Mouse (Mus musculus): Measurements from ENCODE around the gene Nsfl1c. TPM values are rescaled to one million over a fixed set of nuclear protein-coding genes. Genes with fewer than 3 reads are reported as not detected.
"Not testable (repeated sequence)": the region's sequence is repeated elsewhere in the genome, so short reads cannot be mapped to it uniquely, and the experiment has no call there.

The Nsfl1c gene
- total RNA-seq (2022): 100 to 1,000 TPM; 145 to 167 (median 156) TPM

DNA sequence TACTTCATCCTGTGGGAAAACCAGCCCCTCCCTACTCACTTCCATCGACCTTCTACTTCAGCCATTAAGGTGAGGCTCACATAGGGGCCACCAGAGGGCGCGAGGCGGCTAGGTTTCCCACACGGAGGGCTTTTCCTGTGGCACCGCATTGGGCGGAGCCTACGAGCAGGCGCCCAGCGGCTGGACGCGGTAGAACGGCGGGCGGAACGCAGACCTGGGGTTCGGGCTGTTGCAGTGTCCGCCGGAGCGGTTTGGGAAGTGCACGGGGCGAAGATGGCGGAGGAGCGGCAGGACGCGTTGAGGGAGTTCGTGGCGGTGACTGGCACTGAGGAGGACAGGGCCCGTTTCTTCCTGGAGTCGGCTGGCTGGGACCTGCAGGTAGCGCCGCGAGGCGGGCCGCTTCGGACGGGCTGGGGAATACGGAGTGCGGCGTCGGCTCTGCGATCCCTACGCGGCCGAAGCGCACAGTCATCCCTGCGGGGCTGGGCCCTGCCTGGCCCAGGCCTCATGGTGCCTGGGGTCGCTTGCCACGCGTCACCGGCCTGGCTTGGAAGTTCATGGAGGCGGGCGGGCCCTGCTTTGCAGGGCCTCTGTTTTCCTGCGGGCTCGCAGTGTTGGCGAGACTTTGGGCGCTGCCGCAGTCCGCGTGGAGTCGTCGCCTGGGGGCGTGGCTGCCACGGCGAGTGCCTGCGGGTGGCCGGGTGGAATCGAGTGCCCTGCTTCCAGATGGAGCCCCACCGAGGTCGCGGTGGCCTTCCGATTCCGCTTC, at the start of gene Nsfl1c:
Nsfl1c (plus strand) TSS at position 148 of the 769 bp plus-strand sequence.
- peak; percentile 87 to 95 for DNase-seq (ENCODE audit: low spot score in 2 of 2)

DNA sequence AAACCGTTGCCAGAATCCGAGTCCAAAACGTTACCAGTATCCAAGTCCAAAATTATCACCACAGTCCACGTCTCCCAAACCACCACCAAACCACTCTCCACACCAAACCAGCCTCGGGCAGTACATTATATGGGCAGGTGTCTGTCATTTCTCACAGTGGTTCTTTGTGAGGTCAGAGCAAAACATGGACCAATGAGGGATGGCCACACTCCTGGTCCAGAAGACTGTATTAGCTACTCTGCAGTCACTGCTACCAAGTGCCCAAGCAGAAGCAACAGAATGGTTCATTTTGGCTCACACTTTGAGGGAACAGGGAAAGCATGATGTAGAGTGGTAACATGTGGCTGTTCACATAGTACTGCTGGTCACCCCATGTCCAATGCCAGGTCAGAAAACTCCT, 17.9 kb upstream of the Nsfl1c start, which contains the start of gene 4921509C19Rik:
4921509C19Rik (minus strand) TSS at position 101 of the 400 bp plus-strand sequence.
- not testable (repeated sequence) for DNase-seq (ENCODE audit: low spot score in 2 of 2)

DNA sequence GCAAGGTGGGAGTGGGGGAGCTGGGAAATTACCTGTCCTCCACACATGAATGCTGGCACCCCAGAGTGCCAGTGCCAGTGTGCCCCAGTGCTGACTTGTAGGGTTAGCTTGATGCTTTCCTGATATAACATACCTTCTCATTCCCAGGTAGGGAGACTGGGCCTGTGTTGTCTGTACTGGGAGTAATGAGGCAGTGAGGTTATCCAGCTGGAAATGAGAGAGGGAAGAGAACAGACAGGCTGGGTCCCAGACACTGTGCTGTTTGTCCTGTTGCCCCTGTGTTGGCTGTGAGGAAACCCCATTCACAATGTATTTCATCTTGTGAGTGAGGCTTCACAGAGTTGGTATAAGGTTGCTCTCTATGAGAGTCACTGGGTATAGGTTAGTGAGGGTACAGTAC, 7.5 kb upstream of the Nsfl1c start:
- DNase-seq (ENCODE audit: low spot score in 2 of 2): no peak

DNA sequence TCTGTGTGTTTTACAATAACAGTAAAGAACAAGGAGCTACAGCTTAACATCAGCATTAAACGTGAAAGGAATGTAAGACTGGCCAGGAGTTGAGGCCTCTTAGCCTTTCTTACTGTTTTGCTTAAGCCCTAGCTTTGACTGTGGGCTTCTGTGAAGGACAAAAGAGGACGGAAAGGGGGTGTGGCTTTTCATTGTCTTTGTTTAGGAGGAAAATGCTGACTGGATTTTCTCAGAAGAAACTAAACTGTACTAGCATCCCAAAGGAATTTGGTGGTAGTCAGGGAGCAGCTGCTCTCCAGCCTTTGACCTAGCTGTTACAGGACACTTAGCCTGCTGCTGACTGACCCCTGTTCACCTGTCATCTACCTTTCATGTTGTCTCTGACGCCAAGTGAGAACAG, 4.4 kb downstream of the Nsfl1c start:
- DNase-seq (ENCODE audit: low spot score in 2 of 2): no peak

DNA sequence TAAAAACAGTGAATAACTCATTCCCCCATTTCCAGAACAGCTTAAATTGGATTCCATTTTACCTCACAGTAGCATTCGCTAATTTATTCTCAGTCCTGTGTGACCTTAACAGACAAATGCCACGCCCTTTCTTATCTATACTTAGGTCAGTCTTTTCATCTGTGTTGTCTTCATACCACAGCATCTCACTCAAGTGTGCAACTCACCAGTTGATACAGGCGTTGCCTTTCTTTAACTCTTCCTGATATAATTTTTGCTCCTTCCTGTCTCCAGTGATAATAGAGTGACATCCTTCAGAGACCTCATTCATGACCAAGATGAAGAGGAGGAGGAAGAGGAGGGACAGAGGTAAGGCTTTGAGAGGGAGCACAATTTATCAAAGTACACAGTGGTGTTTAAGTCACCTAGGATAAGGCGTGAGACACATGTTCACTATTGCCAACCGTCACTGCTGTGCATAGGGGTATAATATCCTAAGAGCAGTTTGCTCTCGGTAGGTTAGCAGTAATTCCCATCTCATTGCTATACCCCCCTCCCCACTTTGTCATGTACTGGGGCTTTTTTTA, 6.5 kb downstream of the Nsfl1c start:
- no peak for DNase-seq (ENCODE audit: low spot score in 2 of 2)

DNA sequence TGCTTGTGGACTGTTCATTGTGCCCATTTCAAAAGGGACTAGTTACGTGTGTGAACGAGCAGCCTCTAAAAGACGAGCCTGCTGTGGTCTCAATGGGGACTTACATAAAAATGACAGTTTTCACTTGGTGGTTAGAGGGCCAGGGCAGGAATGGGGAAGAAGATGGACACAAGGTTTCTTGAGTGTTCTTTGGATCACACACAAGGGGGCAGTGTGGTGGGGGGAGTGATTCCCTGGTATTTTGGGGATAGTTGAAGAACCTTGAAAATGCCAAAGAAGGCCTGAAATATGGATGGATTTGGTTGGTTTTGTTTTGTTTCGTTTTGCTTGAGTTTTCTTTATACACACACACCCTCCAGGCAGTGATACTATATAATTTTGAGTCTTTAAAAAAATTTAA, 10.2 kb downstream of the Nsfl1c start:
- DNase-seq (ENCODE audit: low spot score in 2 of 2): no peak

DNA sequence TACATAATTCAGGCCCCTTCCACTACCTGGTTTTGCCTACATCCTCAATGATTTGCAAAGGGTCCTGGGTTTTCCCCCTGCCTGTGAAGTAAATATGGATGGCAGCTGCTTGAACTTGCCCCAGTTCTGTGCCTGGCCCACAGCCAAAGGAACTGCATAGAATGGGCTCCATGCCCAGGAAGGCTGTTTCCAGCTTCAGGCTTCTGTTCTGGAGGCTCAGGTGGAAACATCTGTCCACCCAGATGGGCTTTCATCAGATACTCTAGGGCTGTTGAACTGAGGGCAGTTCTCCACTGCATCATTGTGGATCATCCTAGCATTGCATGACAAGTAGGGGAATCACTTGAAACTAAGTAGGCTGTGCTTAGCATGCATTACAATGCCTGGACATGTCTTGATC, 18.2 kb downstream of the Nsfl1c start:
- peak in 1 of 2 experiments; percentile 51 for DNase-seq (ENCODE audit: low spot score in 2 of 2)

DNA sequence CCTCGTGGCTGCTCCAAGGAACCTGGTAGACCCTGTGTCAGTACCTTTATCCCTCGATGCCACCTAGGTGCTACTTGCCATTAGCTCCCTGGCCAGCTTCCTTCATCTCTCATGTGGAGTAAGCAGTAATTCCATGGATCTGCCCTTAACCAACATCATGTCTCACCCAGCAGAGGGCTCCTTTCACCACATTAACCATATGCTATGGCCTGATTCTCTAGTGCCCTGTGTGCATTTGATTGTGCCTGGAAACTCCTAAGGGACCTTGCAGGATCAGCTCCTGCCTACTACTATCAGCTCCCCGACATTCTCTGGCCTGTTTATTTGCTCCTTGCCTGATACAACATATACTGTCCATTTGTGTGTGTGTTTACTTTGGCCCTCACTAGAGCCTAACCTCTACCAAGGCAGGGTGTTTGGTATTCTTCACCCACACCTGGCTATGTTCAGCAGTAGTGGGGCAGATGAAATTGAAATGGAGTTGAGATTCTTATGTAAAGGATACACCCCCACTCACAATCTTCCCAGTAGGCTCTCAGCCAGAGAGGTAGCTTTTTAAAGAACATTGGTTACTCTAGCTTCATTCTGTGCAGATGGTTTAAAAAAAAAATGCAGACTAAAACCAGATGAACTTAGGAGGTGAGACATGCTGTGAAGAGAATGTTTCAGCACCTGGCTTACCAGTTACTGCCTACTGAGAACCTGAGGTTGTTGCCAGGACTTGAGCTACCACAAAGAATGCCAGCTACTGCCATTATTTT, 19.7 kb downstream of the Nsfl1c start:
- DNase-seq (ENCODE audit: low spot score in 2 of 2): peak; percentile 28 to 68

DNA sequence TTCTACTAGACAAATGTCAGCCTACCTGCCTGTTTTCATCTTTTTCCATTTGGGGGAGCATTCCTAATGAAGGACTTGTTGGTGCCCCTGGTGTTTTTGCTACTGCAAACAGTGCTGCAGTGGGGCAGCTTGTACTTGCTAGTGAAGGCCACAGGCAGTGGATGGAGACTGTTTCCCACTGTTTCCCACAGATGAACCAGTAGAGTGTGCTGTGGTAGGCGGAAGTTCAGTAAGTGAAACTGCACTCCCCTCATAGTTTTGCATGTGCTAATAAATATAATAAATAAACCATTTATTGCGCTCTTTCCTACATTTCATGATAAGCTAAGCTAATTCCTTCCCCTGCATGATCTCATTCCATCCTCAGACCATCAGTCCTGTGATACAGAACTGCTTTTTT, 25.0 kb downstream of the Nsfl1c start:
- no peak for DNase-seq (ENCODE audit: low spot score in 2 of 2)

DNA sequence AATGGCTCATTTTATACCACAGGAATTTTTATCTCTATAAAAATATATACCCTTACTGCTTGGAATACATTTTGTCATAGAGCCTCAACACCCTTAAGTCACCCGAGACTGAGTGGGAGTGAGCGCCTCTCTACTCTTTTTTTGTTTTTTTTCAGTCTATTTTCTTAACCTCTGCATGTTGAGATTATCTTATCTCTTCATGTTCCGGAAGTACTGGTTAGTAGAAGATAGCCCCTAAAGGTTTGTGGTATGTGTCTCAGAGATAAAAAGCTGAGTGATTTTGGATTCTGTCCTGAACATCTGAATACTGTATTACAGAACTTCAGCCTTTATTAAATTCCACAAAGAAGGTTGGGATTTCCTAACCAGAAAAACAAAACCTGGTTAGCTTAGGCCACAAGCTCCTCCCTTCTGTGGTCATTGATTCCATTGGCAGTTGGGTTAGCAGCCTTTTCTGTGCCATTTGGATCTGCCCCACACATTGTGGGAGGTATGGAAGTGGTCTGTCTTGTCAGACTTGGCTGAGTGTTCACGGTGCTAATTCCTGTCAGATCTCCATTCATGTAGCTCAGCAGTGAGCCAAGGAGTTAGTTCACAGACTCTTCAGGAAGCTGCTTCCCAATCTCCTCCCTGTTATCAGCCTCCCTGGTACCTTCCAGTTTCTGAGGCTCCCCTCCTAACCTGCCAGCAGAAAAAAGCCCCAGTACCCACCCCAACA, 30.5 kb downstream of the Nsfl1c start:
- no peak for DNase-seq (ENCODE audit: low spot score in 2 of 2)

DNA sequence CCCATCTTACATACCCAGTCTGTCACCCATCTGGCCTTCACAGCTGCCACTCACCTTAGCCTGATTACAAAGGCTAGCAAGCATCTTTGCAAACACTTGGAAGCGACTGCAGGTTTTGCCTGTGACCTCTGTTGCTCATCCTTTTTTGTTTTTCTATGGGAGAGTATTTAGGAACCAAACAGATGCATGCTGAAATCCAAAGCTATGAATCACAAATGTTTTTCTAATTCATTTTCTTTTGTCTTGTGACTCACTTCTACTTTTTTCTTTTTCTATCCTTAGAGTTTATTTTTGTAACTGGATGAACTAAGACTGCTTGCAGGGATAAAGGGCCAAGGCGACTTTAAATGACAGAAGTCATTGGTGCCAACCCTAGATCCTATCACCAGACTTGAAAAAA, 31.5 kb downstream of the Nsfl1c start:
- no peak for DNase-seq (ENCODE audit: low spot score in 2 of 2)

DNA sequence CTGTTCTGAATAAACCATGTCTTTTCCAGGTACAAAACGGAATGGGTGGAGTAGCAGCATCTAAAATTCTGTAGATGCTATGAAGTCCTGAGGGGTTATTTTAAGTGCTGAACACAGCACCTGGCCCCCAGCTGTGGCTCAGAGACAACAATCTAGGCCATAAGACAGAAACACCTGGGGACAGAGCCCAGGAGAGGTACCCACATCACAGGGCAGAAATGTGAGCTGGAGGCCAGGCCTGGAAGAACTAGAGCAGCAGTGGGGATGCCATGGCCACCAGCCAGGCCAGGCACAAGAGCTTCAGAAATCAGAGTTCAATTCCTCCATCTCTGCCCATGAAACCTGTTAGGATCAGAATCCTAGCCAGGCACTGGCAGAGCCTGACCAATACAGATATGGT, 34.1 kb downstream of the Nsfl1c start:
- DNase-seq (ENCODE audit: low spot score in 2 of 2): no peak

DNA sequence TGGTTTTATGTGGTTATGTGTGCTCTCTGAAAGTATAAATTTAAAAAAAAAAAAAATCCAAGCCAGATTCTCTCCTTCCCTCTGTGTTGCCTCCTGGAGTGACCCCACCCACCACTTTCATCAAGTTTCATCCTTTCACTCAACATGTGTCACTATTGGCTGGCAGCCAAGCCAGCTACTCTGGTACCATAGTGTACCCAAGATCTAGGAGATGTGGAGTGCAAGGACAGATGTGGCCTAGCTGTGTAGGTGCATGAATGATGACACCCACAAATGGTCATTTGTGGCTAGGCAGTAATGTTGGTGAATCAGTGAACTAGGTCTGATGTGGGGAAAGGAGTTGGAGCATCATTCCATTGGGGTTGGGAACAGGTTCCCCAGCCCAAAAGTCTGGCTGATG, 35.2 kb downstream of the Nsfl1c start:
- DNase-seq (ENCODE audit: low spot score in 2 of 2): no peak

DNA sequence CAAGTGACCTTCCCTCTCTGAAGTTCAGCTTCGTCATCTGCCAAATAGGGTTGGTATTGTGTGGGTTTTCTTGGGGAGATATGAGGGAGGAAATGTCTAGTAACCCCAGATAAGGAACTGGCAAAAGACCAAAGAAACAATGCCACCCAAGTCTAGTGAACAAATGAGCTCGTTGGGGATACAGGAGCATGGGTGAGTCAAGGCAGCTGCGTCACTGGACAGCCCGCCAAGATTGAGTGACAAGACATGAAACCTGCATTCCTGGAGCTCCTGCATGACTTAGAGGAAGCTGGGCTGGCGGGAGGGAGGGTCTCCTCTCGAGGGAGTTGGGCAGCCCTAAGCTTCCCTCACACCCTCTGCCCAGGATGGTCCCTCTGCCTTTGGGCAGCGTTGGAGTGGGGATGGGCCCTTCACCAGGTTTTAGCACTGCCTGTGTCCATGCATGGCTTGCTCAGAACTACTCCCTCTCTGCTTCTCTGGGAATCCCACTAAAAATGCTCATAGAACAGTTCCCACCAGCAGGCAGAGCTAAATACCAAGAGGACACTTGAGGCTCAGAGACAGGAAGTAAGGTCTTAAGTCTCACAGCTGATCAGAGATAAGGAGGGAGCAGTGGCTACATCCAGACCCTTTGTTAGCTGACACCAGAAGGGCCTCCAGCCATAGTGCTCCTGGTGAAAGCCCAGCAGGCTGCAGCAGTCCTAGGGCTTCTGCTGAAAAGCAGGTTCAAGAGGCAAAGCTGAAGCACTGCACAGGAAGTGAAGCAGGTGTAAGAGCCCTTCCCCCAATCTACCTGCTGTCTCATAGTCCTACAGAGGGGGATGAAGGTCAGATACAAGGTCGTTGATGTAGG, 36.6 kb downstream of the Nsfl1c start:
- DNase-seq (ENCODE audit: low spot score in 2 of 2): no peak

DNA sequence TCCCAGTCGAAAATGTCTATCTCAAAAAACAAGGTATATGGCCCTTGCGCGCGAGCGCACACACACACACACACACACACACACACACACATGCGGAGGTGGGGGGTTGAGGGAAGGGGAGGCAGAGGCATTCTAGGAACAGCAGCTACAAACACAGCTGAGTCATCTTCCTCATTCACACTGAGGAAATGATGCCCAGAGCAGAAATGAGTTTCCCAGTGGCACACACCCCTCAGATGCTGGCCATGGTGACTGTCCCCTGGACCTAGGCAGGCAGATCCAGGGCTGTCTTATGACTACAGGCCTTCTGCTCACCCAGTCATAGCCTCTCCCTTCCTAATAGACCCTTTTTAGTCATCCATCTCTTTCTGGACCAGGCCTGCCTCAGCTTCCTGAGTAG, 39.6 kb downstream of the Nsfl1c start:
- no peak for DNase-seq (ENCODE audit: low spot score in 2 of 2)

DNA sequence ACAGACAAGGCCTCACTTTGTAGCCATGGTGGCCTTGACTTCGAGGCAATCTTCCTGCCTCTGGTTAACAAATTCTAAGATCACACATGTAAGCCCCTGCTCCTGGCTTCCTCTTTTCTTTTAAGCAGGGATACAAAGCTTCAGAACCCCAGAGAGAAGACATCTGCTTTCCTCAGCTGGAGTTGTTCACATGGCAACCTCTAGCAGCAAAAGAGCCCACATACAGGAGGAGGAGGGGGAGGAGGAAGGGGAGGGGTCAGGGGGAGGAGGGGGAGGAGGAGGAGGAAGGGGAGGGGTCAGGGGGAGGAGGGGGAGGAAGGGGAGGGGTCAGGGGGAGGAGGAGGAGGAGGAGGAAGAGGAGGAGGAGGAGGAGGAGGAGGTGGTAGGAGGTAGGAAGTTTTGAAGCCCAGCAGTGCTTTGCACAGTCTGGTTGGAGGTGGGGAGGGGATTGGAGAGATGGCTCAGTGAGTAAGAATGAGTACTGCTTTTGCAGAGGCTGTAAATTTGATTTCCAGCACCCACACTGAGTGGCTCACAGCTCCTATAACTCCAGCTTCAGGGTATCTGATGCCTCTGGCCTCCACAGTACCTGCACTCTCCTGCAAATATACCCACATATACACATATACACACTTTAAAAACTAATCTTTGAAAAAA, 42.1 kb downstream of the Nsfl1c start:
- no peak for DNase-seq (ENCODE audit: low spot score in 2 of 2)

DNA sequence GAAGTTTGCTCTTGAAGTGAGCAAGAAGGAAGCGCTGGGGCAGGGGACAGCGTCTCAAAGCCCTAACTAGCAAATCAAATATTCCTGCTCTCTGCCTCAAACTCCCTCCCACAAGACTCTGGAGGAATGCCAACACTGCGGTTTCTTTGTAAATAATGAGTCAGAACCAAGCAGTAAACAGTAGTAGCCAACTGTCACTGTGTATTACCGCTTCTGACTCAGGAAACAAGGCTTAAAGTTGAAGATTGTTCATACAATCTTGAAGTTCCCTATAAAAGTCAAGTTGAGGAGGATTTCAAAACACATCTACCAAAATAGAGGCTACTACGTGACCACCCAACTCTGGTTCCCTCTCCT, 42.6 kb downstream of the Nsfl1c start:
- DNase-seq (ENCODE audit: low spot score in 2 of 2): peak in 1 of 2 experiments; percentile 55

DNA sequence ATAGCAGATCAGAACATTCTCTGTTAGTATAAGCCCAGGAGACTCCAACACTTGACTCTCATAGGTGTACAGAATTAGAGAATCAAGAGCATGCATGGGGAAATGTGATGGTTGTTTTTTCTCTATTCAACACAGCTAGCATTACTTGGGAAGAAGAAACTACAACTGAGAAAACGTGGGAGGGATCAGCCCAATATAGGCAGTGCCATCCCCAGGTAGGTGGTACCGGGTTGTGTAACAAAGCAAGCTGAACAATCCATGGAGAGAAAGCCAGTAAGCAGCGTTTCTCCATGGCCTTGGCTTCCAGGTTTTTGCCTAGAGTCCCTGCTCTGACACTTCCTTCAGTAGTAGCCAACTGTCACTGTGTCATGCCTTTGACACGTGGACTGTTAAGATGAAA, 44.7 kb downstream of the Nsfl1c start:
- DNase-seq (ENCODE audit: low spot score in 2 of 2): peak in 1 of 2 experiments; percentile 48

DNA sequence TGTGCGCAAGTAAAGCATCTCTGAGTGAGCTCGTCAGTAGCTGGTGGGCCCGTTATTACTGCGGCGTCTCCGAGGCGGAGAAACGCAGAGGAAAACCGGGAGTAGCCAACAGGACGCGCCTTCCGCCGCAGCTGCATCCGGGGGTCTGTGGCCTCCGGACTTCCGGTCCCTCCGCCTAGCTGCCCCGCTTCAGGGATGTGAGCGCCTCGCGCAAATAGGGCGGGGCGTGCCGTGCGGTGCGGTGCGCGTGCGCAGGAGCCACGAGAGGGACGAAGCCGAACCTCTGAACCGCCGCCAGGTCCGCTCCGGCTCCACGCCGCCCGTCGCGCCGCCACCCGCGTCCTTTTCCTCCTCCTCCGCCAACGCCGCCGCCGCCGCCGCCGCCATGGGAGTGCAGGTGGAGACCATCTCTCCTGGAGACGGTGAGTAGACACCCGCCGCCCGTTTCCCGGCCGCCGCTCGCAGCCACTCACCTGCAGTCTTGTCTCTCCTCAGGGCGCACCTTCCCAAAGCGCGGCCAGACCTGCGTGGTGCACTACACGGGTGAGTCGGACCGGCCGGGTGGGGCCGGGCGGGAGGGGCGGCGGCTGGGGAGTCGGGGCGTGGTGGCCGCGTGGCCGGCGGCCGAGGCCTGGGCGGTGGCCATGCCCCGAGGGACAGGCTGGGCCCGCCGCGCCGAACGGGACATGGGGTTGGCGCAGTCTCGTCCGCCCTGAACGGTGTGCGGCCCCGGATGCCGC, 48.5 kb downstream of the Nsfl1c start, which contains the start of gene Fkbp1a:
Fkbp1a (plus strand) TSS at position 161 of the 740 bp plus-strand sequence.
- peak; percentile 93 to 96 for DNase-seq (ENCODE audit: low spot score in 2 of 2)

Measured in left cerebral cortex, adult 8-10 months (tissue).